Mouse (Mus musculus) brain, embryonic 14.5 days (tissue): ENCODE measurements at regions not wholly inside any gene's neighbourhood (a gene's known extent, or its start where the extent isn't known, plus 50 kb on each side); places are given as distances from the start of the nearest gene placed in this dataset.
A peak's percentile ranks its signal among the peaks of the same experiment; 100 is the strongest.

Source experiments
- DNase-seq: peaks from one replicate; pipeline ENCODE4 v3.0.0-alpha.2; 2011; ENCODE audit warnings: low read depth
- CTCF ChIP-seq: fragments of 200-500 bp; IDR thresholded peaks from 2 replicates; pipeline ENCODE4 v1.5.1; 2012; ENCODE audit warnings: inconsistent platforms, mild to moderate bottlenecking, moderate library complexity, borderline replicate concordance; ENCODE audit not compliant: insufficient read depth, insufficient read length; ENCODE audit errors: extremely low read depth
- POLR2A ChIP-seq: fragments of 200-500 bp; IDR thresholded peaks from 2 replicates; pipeline ENCODE4 v1.6.1; 2012; ENCODE audit warnings: mild to moderate bottlenecking, inconsistent platforms, borderline replicate concordance; ENCODE audit not compliant: poor library complexity, insufficient read depth, insufficient read length, severe bottlenecking; ENCODE audit errors: extremely low read depth

- peak; percentile 72 for DNase-seq
- no peak for TF ChIP-seq CTCF
- no peak for TF ChIP-seq POLR2A
These were observed 483.8 kb upstream of the Fam92a start for GRCm38 (mm10) chr4:12655457-12656228.

GRCm38 (mm10) chr4:12654568-12655456 lies 483.0 kb upstream of the Fam92a start:
- DNase-seq, result no peak
- TF ChIP-seq CTCF (no peak), POLR2A (no peak)

GRCm38 (mm10) chr4:12647732-12648131 lies 475.9 kb upstream of the Fam92a start:
- no peak for TF ChIP-seq CTCF
- no peak for TF ChIP-seq POLR2A
- DNase-seq, result no peak

- TF ChIP-seq CTCF (no peak), POLR2A (no peak)
- DNase-seq, result peak; percentile 34
These were observed 470.7 kb upstream of the Fam92a start for GRCm38 (mm10) chr4:12642525-12642928.

GRCm38 (mm10) chr4:12629375-12629821 lies 457.6 kb upstream of the Fam92a start:
- DNase-seq, result peak; percentile 93
- TF ChIP-seq POLR2A (no peak), CTCF (no peak)

GRCm38 (mm10) chr4:12628702-12629374 lies 457.0 kb upstream of the Fam92a start:
- no peak for TF ChIP-seq CTCF
- TF ChIP-seq POLR2A, result no peak
- DNase-seq, result no peak

GRCm38 (mm10) chr4:12627158-12627871 lies 455.5 kb upstream of the Fam92a start:
- DNase-seq, result no peak
- TF ChIP-seq POLR2A (no peak), CTCF (no peak)

GRCm38 (mm10) chr4:12620756-12621270 lies 449.0 kb upstream of the Fam92a start:
- DNase-seq, result no peak
- TF ChIP-seq CTCF, result no peak
- TF ChIP-seq POLR2A, result no peak

- DNase-seq, result peak; percentile 90
These were observed 448.4 kb upstream of the Fam92a start for GRCm38 (mm10) chr4:12620059-12620755.

GRCm38 (mm10) chr4:12616665-12617064 lies 444.9 kb upstream of the Fam92a start:
- no peak for DNase-seq

More at GRCm38 (mm10) chr4:12620059-12620755, 448.4 kb upstream of the Fam92a start:
- TF ChIP-seq POLR2A, result no peak
- no peak for TF ChIP-seq CTCF

GRCm38 (mm10) chr4:12611511-12611910 lies 439.7 kb upstream of the Fam92a start:
- no peak for TF ChIP-seq POLR2A
- no peak for TF ChIP-seq CTCF

More at GRCm38 (mm10) chr4:12616665-12617064, 444.9 kb upstream of the Fam92a start:
- TF ChIP-seq POLR2A, result no peak
- no peak for TF ChIP-seq CTCF

GRCm38 (mm10) chr4:12601165-12601919 lies 429.5 kb upstream of the Fam92a start:
- peak; percentile 87 for DNase-seq
- TF ChIP-seq POLR2A, result no peak
- no peak for TF ChIP-seq CTCF

More at GRCm38 (mm10) chr4:12611511-12611910, 439.7 kb upstream of the Fam92a start:
- DNase-seq, result no peak
